Mouse (Mus musculus) left cerebral cortex, adult 8-10 months (tissue): ENCODE measurements around the gene Plekha7. TPM values are rescaled to one million over a fixed set of nuclear protein-coding genes. Genes with fewer than 3 reads are reported as not detected.

Experiments used
- DNase-seq, 2 experiments: peaks; one replicate each; pipeline ENCODE4 v3.0.0; 2022; ENCODE audit warnings: low spot score in 2 of 2
- total RNA-seq, 4 experiments: library from RNA; stranded (reverse); gene quantifications; 2 replicates each; pipeline ENCODE4 v1.2.4; 2022

The Plekha7 gene
- total RNA-seq, 4 experiments from 2014 or later = 24.7 to 30.1 (median 27.0) TPM

GRCm38 (mm10) chr7:116189708-116190107 is 118.5 kb downstream of the Plekha7 start:
- no peak for DNase-seq

DNA sequence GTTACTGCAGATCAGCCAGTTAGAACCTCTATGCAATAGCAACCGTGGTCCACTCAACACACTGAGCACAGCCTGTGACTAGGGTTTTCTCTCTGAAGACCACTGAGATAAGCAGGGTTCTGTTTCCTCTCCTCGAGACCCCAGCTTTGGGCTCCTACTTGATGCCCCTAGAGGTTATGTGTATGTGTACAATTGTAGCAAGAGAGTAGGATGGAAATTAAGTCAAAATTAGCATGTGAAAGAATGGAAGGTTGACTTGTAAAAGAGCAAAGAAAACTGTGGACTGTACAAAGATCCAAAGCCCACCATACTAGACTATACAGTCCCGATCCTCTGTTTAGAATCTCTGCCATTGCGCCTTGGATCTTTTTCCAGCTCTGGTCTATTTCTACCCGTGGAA is 119.8 kb downstream of the Plekha7 start:
- no peak for DNase-seq

DNA sequence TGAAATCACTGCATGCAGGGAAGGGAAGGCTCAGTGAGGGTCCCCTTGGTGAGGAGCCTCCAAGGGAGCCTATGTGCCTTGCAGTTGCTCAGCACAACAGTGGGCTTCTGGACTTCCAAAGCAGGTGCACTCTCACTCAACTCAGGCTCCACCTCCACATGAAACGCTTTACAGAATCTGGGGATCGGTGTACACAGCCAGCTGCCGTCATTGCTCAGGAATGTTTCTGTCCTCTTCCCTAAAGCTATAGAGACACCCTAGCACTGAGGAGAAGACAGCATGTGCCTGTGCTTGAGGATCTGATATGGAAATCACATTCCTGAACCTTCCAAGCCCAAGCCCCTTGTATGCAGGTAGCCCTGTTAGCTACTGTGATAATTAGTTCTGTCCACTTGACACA is 120.7 kb downstream of the Plekha7 start:
- DNase-seq = no peak

DNA sequence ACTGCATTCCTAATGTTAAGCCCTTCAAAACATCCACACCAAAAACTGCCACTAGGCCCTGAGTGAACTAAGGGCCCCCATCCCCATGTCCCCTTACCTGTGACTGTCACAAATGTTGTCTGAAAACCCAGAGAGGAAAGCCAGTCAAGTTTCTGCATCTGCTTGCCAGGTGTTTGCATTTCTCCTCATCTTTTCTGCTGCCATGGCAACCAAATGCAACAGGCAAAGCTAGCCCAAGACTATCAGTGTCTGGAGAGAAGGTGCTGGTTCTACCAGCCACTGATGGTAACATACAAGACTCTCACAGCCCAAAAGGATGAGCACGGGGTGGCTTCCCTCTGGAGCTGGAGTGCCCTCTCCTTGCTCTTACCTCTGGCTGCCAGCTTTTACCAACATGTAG is 121.3 kb downstream of the Plekha7 start:
- DNase-seq = peak; percentile 17 to 31

- DNase-seq = peak in 1 of 2 experiments; percentile 42
Observed at GRCm38 (mm10) chr7:116186156-116186555, 122.0 kb downstream of the Plekha7 start.

DNA sequence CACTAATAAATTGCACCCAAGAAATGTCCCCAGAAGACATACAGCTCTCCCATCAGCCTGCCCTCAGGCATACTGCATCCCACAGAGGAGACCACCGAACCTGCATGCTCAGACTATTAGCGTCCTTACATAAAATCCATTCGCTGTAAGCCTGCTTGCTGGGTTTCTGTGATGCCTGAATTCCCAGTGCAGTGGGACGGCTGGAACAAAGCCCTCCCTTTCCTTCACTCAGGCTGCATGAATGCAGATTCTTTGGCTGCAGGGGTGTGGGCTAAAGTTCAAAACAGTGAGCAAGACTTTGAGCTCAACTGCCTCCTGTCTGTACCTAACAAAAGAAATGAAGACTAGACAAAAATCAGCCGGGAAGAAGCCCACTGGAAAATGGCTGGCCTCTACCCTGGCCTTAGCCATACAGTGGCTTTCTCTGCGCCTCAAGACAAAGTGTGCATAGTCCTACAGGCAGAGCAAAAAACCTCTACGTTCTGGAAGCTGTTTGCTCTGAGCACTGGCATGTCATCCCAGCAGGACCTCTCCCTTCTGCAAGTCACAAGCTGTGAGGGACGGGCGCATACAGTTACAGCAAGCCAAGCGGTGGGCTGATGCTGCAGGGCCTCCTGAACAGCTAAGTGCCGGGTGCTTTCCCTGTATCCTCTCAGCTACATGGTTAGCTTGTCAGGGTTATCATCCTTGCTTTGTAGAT is 123.7 kb downstream of the Plekha7 start:
- DNase-seq = no peak

- DNase-seq = no peak
Observed at GRCm38 (mm10) chr7:116182451-116182850, 125.7 kb downstream of the Plekha7 start.

- DNase-seq = peak in 1 of 2 experiments; percentile 50
Observed at GRCm38 (mm10) chr7:116181444-116181946, 126.7 kb downstream of the Plekha7 start.

DNA sequence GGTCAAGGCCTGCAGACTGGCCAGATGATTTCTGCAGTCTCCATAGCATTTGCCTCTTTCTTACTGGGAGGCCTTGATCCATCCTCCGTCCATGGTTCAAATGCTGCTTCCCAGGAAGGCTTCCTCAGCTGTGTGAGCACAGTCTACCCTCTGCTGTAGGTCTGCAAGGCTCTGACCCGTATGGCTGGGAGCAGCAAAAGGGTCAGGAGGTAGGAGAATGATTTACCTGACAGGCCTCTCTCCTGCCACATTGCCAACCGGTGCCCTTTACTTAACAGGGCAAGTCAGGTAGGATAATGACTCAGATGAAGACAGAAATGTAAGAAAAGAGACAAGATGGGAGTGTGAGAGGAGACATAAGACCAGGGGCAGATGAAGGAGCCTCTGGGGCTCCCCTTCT is 129.3 kb downstream of the Plekha7 start:
- DNase-seq = no peak

GRCm38 (mm10) chr7:116172774-116173173 is 135.4 kb downstream of the Plekha7 start:
- DNase-seq = no peak

DNA sequence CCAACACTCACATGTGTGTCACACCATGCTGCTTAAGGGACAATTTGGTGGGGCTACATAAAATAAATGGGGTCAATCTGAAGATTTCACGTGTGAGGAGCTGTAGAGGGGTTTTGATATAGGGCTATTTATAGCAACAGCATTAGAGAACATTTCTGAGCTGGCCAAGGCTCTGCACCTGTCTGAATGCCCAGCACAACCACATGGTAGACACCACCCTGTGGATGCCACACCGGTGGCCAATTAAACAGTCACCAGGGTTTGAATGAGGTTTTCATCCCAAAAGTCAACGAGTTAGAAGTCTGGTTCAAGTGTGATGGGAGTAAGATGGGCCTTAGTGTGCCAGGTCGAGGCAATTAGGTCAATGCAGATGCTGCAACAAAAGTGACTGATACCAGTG is 138.8 kb downstream of the Plekha7 start:
- no peak for DNase-seq

GRCm38 (mm10) chr7:116168224-116168623 is 140.0 kb downstream of the Plekha7 start:
- DNase-seq = no peak

DNA sequence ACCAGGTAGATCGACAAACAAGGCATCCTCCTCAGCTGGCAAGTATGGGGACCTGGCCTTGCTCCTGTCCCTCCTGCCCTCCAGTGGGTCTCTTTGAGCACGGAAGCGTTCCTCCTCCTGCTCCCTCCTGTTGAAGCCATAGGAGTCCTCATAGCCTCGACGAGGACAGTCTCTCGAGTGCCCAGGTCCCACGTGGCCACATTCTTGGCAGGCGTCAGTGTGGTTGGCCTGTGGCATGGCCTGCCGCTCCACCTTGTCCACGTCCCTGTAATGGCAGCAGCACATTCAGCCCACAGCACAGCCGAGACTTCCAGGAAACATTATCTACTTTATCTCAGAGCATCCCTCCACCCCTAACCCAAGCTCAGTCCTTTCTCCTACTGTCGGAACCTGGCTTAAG is 143.9 kb downstream of the Plekha7 start:
- no peak for DNase-seq

- no peak for DNase-seq
Observed at GRCm38 (mm10) chr7:116161544-116161943, 146.6 kb downstream of the Plekha7 start.

GRCm38 (mm10) chr7:116156894-116157143 is 151.4 kb downstream of the Plekha7 start:
- DNase-seq = no peak

DNA sequence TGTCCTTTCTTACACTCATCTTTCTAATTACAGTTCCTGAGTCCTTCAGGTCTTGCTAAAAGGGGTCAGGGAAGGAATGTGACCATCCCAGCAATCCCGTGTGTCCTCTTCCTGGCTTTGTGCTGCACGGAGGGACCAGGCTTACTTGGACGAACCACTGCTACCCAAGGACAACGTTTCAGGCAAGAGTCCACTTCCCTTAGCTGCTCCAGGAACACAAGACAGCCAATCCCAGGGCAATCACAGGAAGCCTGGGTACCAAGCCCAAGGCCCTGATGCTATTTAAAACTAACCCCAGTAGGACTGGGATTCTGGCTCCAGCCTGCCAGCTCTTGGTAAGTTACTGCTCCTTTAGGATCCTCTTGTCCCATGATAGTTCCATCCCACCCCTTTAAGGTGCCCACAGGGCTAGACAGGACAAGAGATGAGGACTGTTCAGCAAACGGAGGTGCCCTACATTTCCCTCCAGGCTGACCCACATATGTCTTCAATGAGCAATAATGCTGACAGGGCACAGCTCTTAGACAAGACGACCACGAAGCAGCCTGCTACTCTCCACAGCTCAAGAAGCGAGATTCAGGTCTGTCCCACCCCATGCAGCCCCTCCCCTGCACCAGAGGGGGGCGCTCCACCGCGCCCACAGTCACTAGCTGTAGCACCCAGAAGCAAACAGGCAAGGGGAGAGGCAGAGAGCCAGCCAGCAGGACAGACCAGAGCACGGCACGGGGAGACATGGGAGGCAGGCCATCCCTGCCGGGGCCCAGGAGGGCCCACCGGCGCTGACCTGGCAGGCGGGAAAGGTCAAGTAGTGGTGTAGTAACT is 151.9 kb downstream of the Plekha7 start:
- no peak for DNase-seq

DNA sequence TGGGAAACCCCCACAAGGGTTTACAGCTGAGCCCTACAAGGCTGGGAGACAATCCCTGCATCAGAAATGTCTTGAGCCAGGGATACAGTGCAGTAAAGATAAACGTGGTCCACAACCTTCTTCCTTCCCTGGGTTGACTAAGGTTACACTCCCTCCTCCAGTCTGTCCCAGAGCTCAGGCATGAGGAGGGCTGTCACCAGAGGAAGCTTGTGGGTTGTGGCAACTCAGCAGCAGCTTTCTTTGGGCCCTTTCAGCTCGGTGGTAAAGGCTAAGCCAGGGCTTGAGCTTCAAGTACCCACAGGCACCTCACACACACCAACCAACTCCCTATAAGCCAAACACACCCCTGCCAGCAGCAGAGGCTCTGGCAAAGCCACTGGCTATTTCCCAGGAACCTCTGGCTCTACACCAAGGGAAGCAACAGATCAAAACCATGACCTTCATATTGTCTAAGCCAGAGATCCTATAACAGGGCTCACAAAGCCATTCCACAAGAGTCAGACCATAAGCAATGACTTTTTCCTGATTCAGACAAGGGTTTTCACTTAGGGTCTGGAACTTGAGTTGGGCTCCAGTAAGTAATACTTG is 154.3 kb downstream of the Plekha7 start:
- no peak for DNase-seq

GRCm38 (mm10) chr7:116149568-116149967 is 158.6 kb downstream of the Plekha7 start:
- DNase-seq = no peak

- no peak for DNase-seq
Observed at GRCm38 (mm10) chr7:116147114-116147513, 161.1 kb downstream of the Plekha7 start.

GRCm38 (mm10) chr7:116145030-116145429 is 163.1 kb downstream of the Plekha7 start:
- DNase-seq = no peak

- no peak for DNase-seq
Observed at GRCm38 (mm10) chr7:116137671-116138070, 170.5 kb downstream of the Plekha7 start.

- DNase-seq = no peak
Observed at GRCm38 (mm10) chr7:116137149-116137548, 171.0 kb downstream of the Plekha7 start.
